Mouse (Mus musculus) ES-E14 (cell line): ENCODE data around the gene Ppil4. TPM values are rescaled to one million over a fixed set of nuclear protein-coding genes. Genes with fewer than 3 reads are reported as not detected.

Experiments used
- DNase-seq: peaks from one replicate; pipeline ENCODE4 v3.0.0-alpha.2; 2013; ENCODE audit warnings: low read depth, low spot score
- H3K27ac ChIP-seq: 2 replicates; pipeline ENCODE4 v1.5.1; 2012; ENCODE audit warnings: low read depth, mild to moderate bottlenecking, low read length, moderate library complexity, mixed read lengths; ENCODE audit not compliant: poor library complexity, insufficient read depth, severe bottlenecking
- H3K36me3 ChIP-seq: 2 replicates; pipeline ENCODE4 v1.6.1; 2012; ENCODE audit warnings: mild to moderate bottlenecking, low read length, moderate library complexity, mixed read lengths; ENCODE audit not compliant: control insufficient read depth, poor library complexity, insufficient read depth, severe bottlenecking
- H3K4me1 ChIP-seq, 2 experiments: fragments of 150-350 bp in 1 of 2; sonication (generic) in 1 of 2; 2 replicates each; pipeline ENCODE4 v1.6.1; 2012; ENCODE audit warnings: low read length in 2 of 2, mild to moderate bottlenecking in 1 of 2, mixed read lengths in 1 of 2; ENCODE audit not compliant: control insufficient read depth in 2 of 2, insufficient read depth in 2 of 2, poor library complexity in 1 of 2
- H3K4me3 ChIP-seq, 2 experiments: fragments of 150-350 bp in 1 of 2; sonication (generic) in 1 of 2; 2 replicates each; pipeline ENCODE4 v1.5.1; 2012; ENCODE audit warnings: low read length in 2 of 2, low read depth in 1 of 2, mild to moderate bottlenecking in 1 of 2, mixed read lengths in 1 of 2; ENCODE audit not compliant: insufficient read depth in 1 of 2, poor library complexity in 1 of 2, severe bottlenecking in 1 of 2
- H3K9ac ChIP-seq: 2 replicates; pipeline ENCODE4 v1.6.1; 2012; ENCODE audit warnings: low read depth, mild to moderate bottlenecking, low read length, mixed read lengths; ENCODE audit not compliant: poor library complexity, insufficient read depth, severe bottlenecking
- H3K9me3 ChIP-seq: fragments of 150-350 bp; sonication (generic); 2 replicates; pipeline ENCODE4 v1.6.1; 2012; ENCODE audit warnings: low read depth, mild to moderate bottlenecking, low read length; ENCODE audit not compliant: control insufficient read depth, insufficient read depth
- CHD2 ChIP-seq: IDR thresholded peaks from 2 replicates; pipeline ENCODE4 v1.6.1; 2014; ENCODE audit warnings: mild to moderate bottlenecking, low read depth, low read length, inconsistent platforms
- HCFC1 ChIP-seq: IDR thresholded peaks from 2 replicates; pipeline ENCODE4 v1.6.1; 2012; ENCODE audit warnings: low read length, inconsistent platforms, borderline replicate concordance; ENCODE audit not compliant: insufficient read depth
- MAFK ChIP-seq: IDR thresholded peaks from 2 replicates; pipeline ENCODE4 v1.6.1; 2014; ENCODE audit warnings: mild to moderate bottlenecking, low read depth, low read length, inconsistent platforms; ENCODE audit not compliant: insufficient read depth
- ZC3H11A ChIP-seq: IDR thresholded peaks from 2 replicates; pipeline ENCODE4 v1.6.1; 2012; ENCODE audit warnings: low read depth, mild to moderate bottlenecking, inconsistent platforms, low read length, borderline replicate concordance
- ZNF384 ChIP-seq: IDR thresholded peaks from 2 replicates; pipeline ENCODE4 v1.6.1; 2012; ENCODE audit warnings: low read depth, low read length, inconsistent platforms
- in situ Hi-C, 2 experiments: fragments of 600-800 bp; cut with MboI; formaldehyde crosslinking; loops; one replicate each; pipeline ENCODE4 v1.15.1; 2025; ENCODE audit warnings: low sequenced_read_pairs in 2 of 2, inconsistent platforms in 1 of 2; ENCODE audit not compliant: unreplicated experiment in 2 of 2
- total RNA-seq: library from RNA; depleted of rRNA; stranded (reverse); fragments of 300-350 nt; gene quantifications from 2 replicates; pipeline ENCODE4 v1.2.3, GENCODE M21; 2012

The Ppil4 gene
- total RNA-seq, 1 experiment = 38.6 TPM

GRCm38 (mm10) chr10:7861259-7861936, 68.7 kb downstream of the Ppil4 start:
- Histone ChIP-seq H3K4me1 (peaks cover 0 to 1% of the 10 kb centered on the region in 2 experiments; a peak in 1 of 4 replicates), H3K27ac (no peak overlapping the region), H3K4me3 (no peak overlapping the region), H3K9ac (no peak overlapping the region), H3K9me3 (no peaks in the 10 kb centered on the region), H3K36me3 (no peaks in the 10 kb centered on the region)
- in situ Hi-C loops = no loop called here
- TF ChIP-seq ZC3H11A (no peak), ZNF384 (no peak), HCFC1 (no peak), CHD2 (no peak), MAFK (no peak)
- DNase-seq = no peak

GRCm38 (mm10) chr10:7861937-7862657, 69.4 kb downstream of the Ppil4 start:
- Histone ChIP-seq H3K9ac (no peak overlapping the region), H3K9me3 (no peaks in the 10 kb centered on the region), H3K4me3 (no peak overlapping the region), H3K4me1 (peaks cover 0 to 3% of the 10 kb centered on the region in 2 experiments; a peak in 1 of 4 replicates), H3K36me3 (no peaks in the 10 kb centered on the region), H3K27ac (no peak overlapping the region)
- no peak for TF ChIP-seq ZNF384
- TF ChIP-seq MAFK = no peak
- TF ChIP-seq HCFC1 = no peak
- no peak for TF ChIP-seq ZC3H11A
- no peak for TF ChIP-seq CHD2
- in situ Hi-C loops = no loop called here
- DNase-seq = no peak

- peaks cover 0 to 7% of the 10 kb centered on the region in 2 experiments; a peak in 1 of 4 replicates for H3K4me1 ChIP-seq
- H3K36me3 ChIP-seq = no peaks in the 10 kb centered on the region
- H3K9me3 ChIP-seq = no peaks in the 10 kb centered on the region
- no peak overlapping the region for H3K9ac ChIP-seq
- no peak for TF ChIP-seq CHD2
- no peak for TF ChIP-seq ZC3H11A
- TF ChIP-seq HCFC1 = no peak
- no peak for TF ChIP-seq MAFK
- no peak for TF ChIP-seq ZNF384
- in situ Hi-C loops = no loop called here
- H3K4me3 ChIP-seq = no peak overlapping the region
- no peak overlapping the region for H3K27ac ChIP-seq
- DNase-seq = no peak
These were observed 70.7 kb downstream of the Ppil4 start for GRCm38 (mm10) chr10:7863411-7863810.

DNA sequence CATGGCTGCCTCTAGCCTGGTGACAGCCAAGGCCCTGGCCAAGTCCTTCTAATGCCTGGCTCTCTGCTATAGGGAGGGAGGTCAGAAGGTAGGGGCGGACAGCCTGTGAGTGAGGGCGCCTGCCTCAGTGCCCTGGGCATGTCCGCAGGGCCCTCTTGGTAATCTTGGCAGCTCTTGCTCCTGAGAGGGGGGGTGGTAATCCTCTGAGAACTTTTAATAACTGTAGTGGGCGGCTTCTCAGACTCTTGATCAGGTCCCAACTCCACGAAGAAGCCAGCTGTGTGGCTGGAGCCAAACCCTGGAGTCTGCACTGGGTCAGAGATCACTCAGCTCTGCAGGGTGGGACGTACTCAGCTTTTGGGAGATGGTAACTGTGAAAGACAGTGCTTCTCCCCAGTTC, 71.5 kb downstream of the Ppil4 start:
- DNase-seq = no peak
- no peaks in the 10 kb centered on the region for H3K9me3 ChIP-seq
- H3K27ac ChIP-seq = no peak overlapping the region
- peaks cover 0 to 7% of the 10 kb centered on the region in 2 experiments; a peak in 1 of 4 replicates for H3K4me1 ChIP-seq
- in situ Hi-C loops = no loop called here
- H3K4me3 ChIP-seq = no peak overlapping the region
- TF ChIP-seq MAFK (no peak), ZNF384 (no peak), HCFC1 (no peak), ZC3H11A (no peak), CHD2 (no peak)
- H3K9ac ChIP-seq = no peak overlapping the region
- H3K36me3 ChIP-seq = no peaks in the 10 kb centered on the region
